Mouse (Mus musculus): ENCODE results near the gene Nab1.

DNA sequence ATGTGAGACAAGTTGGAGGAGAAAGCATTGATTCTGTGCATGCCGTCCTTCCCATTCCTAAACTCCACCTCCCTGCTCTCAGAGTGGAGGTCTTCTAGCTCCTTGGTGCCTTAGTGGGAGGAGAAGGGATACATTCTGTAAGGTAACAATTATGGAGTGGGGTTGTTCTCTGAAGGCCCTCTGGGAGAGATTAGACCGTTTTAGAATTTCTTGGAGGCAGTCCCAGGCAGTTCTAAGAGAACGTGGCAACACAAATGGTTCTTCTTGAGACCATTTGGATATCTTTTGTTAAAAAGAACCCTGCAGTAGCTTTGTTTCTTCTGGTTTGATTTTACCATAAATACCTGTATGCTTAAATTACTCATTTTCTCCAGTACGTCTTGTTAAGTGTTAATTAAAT is 1.8 kb upstream of the Nab1 start:
- TF ChIP-seq MAX (IDR thresholded peaks at IDR 0.05): no peak
- no peak for TF ChIP-seq CTCF (IDR thresholded peaks at IDR 0.05; ENCODE audit: control insufficient read depth, insufficient read depth, insufficient read length)
- TF ChIP-seq USF1 (IDR thresholded peaks at IDR 0.05; ENCODE audit: low read depth): no peak
- no peak for TF ChIP-seq MYOD1 (IDR thresholded peaks at IDR 0.05; ENCODE audit: control insufficient read depth, insufficient read length, low read depth)

Measured in C2C12 (cell line).